Mouse (Mus musculus): ENCODE data around the gene Stoml2. TPM values are rescaled to one million over a fixed set of nuclear protein-coding genes. Genes with fewer than 3 reads are reported as not detected.

The Stoml2 gene
- polyA plus RNA-seq, 1 experiment from 2014 or later = 222 TPM

DNA sequence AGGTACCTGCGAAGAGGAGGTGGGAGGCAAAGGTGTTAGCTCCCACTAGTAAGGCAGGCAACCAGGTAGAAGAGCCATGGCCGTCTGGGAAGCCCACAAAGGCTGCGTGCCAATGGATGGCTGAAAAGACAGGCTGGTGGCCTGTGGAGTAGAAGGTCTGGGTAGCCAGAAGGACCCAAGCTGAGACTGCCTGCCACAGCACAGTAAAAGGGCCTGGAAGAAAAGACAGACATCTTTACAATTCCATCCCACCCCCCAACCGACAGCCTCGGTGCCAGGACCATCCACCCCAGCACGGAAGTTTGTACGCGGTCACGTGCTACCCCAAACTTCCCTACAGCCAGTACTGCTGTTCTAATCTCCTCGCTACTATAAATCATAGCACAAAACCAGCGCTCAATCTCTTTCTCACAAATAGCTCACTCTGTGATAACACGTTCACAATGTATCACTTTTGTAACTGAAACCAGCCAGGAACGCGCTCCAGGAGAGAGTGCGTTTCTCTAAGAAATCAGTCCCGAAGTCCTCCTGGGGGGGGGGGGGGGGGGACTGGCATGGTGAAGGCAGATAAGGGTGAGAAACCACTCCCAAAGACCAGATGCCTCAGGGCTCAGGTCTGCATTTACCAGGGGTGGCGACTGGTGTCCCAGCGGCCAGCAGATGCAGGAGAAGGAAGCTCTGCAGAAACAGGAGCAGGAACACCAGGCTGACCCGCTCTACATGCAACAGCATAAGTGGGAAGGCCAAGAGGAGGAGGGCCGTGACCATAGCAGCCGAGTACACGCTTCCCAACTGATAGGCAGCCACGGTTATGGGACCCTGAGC lies 11.7 kb downstream of the Stoml2 start:
- Histone ChIP-seq H3K36me3 (ENCODE audit: control insufficient read depth, insufficient read depth, low read length) (peaks cover 75% of the 10 kb centered on the region), H3K9me3 (ENCODE audit: control insufficient read depth, low read length) (no peaks in the 10 kb centered on the region), H3K4me1 (ENCODE audit: control insufficient read depth, insufficient read depth, low read length) (peaks cover 11% of the 10 kb centered on the region), H3K4me2 (ENCODE audit: low read length) (no peak overlapping the region), H3K9ac (replicated peaks; ENCODE audit: low read length) (no peak overlapping the region), H3K27me3 (ENCODE audit: control insufficient read depth, insufficient read depth, low read length) (no peaks in the 10 kb centered on the region), H3K27ac (replicated peaks; ENCODE audit: low read depth, low read length) (no peak overlapping the region), H3K4me3 (replicated peaks; ENCODE audit: low read depth, low read length) (no peak overlapping the region)
- ATAC-seq (ENCODE audit: low FRiP score, low TSS enrichment) = no peak
- no peak for DNase-seq
- 94% methylated on average over 23 of the region's 23 CpGs for WGBS

DNA sequence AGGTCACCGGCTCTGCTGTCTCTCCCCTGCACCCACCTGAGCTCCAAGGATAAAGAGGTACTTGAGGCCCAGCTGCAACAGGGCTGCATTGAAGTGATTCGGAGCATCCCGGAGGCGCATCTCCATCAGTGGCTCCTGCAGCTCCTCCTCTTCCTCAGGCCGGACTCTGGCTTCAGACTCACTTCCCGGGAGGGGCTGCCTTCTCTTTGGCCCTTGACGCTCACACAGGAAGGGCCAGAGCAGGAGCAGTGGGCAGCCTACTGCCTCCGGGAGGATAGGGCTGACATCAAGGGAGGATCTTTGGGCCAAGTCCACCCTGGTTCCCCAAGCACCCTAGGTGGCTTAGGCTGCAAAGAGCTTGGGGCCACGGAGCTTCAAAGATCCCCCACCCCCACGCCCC lies 12.3 kb downstream of the Stoml2 start:
- H3K9me3 ChIP-seq (ENCODE audit: control insufficient read depth, low read length) = no peaks in the 10 kb centered on the region
- no peak overlapping the region for H3K27ac ChIP-seq (replicated peaks; ENCODE audit: low read depth, low read length)
- no peaks in the 10 kb centered on the region for H3K27me3 ChIP-seq (ENCODE audit: control insufficient read depth, insufficient read depth, low read length)
- WGBS = 93% methylated on average over 10 of the region's 10 CpGs
- DNase-seq = no peak
- H3K4me1 ChIP-seq (ENCODE audit: control insufficient read depth, insufficient read depth, low read length) = peaks cover 4% of the 10 kb centered on the region; the same call in 1 of the 2 replicates
- H3K9ac ChIP-seq (replicated peaks; ENCODE audit: low read length) = no peak overlapping the region
- ATAC-seq (ENCODE audit: low FRiP score, low TSS enrichment) = no peak
- H3K4me2 ChIP-seq (ENCODE audit: low read length) = no peak overlapping the region
- H3K4me3 ChIP-seq (replicated peaks; ENCODE audit: low read depth, low read length) = no peak overlapping the region
- peaks cover 75% of the 10 kb centered on the region for H3K36me3 ChIP-seq (ENCODE audit: control insufficient read depth, insufficient read depth, low read length)

GRCm38 (mm10) chr4:43018156-43018555 lies 13.4 kb downstream of the Stoml2 start:
- no peaks in the 10 kb centered on the region for H3K27me3 ChIP-seq (ENCODE audit: control insufficient read depth, insufficient read depth, low read length)
- no peaks in the 10 kb centered on the region for H3K4me1 ChIP-seq (ENCODE audit: control insufficient read depth, insufficient read depth, low read length)
- H3K27ac ChIP-seq (replicated peaks; ENCODE audit: low read depth, low read length) = no peak overlapping the region
- 97% methylated on average over 4 of the region's 4 CpGs for WGBS
- H3K36me3 ChIP-seq (ENCODE audit: control insufficient read depth, insufficient read depth, low read length) = peaks cover 67% of the 10 kb centered on the region
- no peaks in the 10 kb centered on the region for H3K9me3 ChIP-seq (ENCODE audit: control insufficient read depth, low read length)
- no peak for DNase-seq
- ATAC-seq (ENCODE audit: low FRiP score, low TSS enrichment) = no peak
- H3K9ac ChIP-seq (replicated peaks; ENCODE audit: low read length) = no peak overlapping the region
- H3K4me3 ChIP-seq (replicated peaks; ENCODE audit: low read depth, low read length) = no peak overlapping the region
- no peak overlapping the region for H3K4me2 ChIP-seq (ENCODE audit: low read length)

- Histone ChIP-seq H3K27ac (replicated peaks; ENCODE audit: low read depth, low read length) (no peak overlapping the region), H3K9me3 (ENCODE audit: control insufficient read depth, low read length) (no peaks in the 10 kb centered on the region), H3K9ac (replicated peaks; ENCODE audit: low read length) (no peak overlapping the region), H3K36me3 (ENCODE audit: control insufficient read depth, insufficient read depth, low read length) (peaks cover 6% of the 10 kb centered on the region; the same call in 1 of the 2 replicates), H3K4me2 (ENCODE audit: low read length) (no peak overlapping the region), H3K4me1 (ENCODE audit: control insufficient read depth, insufficient read depth, low read length) (peaks cover 8% of the 10 kb centered on the region), H3K4me3 (replicated peaks; ENCODE audit: low read depth, low read length) (no peak overlapping the region), H3K27me3 (ENCODE audit: control insufficient read depth, insufficient read depth, low read length) (no peaks in the 10 kb centered on the region)
- no peak for DNase-seq
- 98% methylated on average over 1 of the region's 1 CpGs for WGBS
- no peak for ATAC-seq (ENCODE audit: low FRiP score, low TSS enrichment)
Measured at GRCm38 (mm10) chr4:43012091-43012490, 19.4 kb downstream of the Stoml2 start.

DNA sequence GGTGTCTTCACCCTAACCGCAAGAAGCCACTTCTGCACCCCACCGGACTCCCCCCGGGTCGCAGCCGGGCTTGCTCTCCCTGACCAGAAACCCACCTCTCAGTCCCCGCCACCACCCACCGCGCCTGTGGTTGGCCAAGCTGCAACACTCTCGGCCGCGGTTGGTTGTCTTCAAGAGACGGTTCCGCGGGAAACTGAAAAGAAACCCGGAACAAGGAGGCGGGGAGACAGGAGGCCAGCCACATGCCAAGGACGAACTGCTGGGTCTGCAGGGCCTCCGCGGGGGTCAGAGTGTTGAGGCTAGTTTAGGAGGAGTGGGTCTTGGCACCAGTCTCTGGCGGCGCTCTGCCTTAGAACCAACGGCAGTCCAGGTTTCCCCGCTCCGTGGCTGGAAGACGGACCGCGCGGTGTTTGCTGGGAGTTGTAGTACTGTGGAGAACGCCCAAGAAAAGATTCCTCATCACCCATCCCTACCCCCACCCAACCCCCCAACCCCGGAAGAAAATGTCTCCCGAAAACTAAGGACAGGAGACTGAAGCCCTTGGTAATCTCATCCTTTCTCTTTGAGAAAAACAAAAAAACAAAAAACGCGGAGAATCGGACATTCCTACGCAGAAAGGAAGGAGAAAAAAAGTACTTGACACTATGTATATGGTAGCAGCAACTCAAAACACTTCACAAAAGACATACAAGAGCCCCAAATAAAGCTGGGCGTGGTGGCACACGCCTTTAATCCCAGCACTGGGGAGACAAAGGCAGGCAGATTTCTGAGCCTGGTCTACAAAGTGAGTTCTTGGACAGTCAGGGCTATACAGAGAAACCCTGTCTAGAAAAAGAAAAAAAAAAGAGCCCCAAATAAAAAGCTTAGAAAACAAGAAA lies 21.1 kb downstream of the Stoml2 start, which contains the start of gene Fancg:
Fancg (minus strand) TSS at position 346 of the 878 bp plus-strand sequence.
- Histone ChIP-seq H3K4me2 (ENCODE audit: low read length) (peak within 1 kb of the TSS; percentile 91), H3K9ac (replicated peaks; ENCODE audit: low read length) (peak within 1 kb of the TSS; percentile 60), H3K36me3 (ENCODE audit: control insufficient read depth, insufficient read depth, low read length) (no peaks in the 10 kb centered on the region), H3K4me3 (replicated peaks; ENCODE audit: low read depth, low read length) (peak within 1 kb of the TSS; percentile 70), H3K4me1 (ENCODE audit: control insufficient read depth, insufficient read depth, low read length) (peaks cover 8% of the 10 kb centered on the region), H3K9me3 (ENCODE audit: control insufficient read depth, low read length) (no peaks in the 10 kb centered on the region), H3K27me3 (ENCODE audit: control insufficient read depth, insufficient read depth, low read length) (no peaks in the 10 kb centered on the region), H3K27ac (replicated peaks; ENCODE audit: low read depth, low read length) (no peak within 1 kb of the TSS; the same call in 1 of the 2 replicates)
- WGBS = under 1% methylated on average over 37 of the region's 37 CpGs
- DNase-seq = peak; percentile 90
- ATAC-seq (ENCODE audit: low FRiP score, low TSS enrichment) = peak; percentile 89

DNA sequence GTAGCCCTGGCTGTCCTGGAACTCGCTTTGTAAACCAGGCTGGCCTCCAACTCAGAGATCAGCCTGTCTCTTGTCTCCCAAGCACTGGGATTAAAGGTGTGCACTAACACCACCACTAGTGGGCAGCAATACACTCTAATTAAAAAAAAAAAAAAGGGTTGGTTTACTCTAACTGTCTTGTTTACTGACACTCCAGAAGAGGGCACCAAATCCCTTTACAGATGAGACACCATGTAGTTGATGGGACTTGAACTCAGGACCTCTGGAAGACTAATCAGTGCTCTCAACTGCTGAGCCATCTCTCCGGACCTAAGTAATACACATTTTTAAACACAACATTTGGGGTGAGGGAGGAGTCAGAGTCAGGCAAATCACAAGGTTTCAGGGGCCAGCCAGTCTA lies 25.7 kb downstream of the Stoml2 start:
- H3K9ac ChIP-seq (replicated peaks; ENCODE audit: low read length) = no peak overlapping the region
- DNase-seq (peak; percentile 26), ATAC-seq (ENCODE audit: low FRiP score, low TSS enrichment) (no peak)
- H3K4me2 ChIP-seq (ENCODE audit: low read length) = no peak overlapping the region
- H3K27me3 ChIP-seq (ENCODE audit: control insufficient read depth, insufficient read depth, low read length) = no peaks in the 10 kb centered on the region
- H3K27ac ChIP-seq (replicated peaks; ENCODE audit: low read depth, low read length) = no peak overlapping the region
- WGBS = 55% methylated on average over 2 of the region's 2 CpGs
- no peaks in the 10 kb centered on the region for H3K9me3 ChIP-seq (ENCODE audit: control insufficient read depth, low read length)
- peaks cover 14% of the 10 kb centered on the region for H3K4me1 ChIP-seq (ENCODE audit: control insufficient read depth, insufficient read depth, low read length)
- 0 out of 2 replicates have a peak, but pooled peaks cover 2% of the 10 kb centered on the region for H3K36me3 ChIP-seq (ENCODE audit: control insufficient read depth, insufficient read depth, low read length)
- no peak overlapping the region for H3K4me3 ChIP-seq (replicated peaks; ENCODE audit: low read depth, low read length)

DNA sequence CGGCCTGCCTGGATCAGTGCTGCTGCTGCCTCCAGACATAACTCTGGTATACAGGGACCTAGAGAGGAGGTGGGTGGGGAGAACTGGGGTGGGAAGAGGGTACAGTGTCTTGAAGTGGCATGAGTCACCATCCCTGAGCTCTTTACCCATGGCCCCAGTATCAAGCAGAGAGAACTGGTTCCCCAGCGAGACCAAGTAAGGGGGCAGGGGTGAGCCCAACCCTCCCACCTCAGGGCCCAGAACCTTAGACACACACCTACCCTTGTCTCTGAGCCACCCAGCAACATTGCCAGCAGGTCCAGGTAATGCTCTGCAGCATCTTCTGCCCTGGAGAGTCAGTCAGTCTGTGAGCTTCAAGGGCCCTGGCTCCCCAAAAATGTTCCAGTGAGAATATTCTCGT lies 26.6 kb downstream of the Stoml2 start:
- Histone ChIP-seq H3K9ac (replicated peaks; ENCODE audit: low read length) (no peak overlapping the region), H3K27me3 (ENCODE audit: control insufficient read depth, insufficient read depth, low read length) (no peaks in the 10 kb centered on the region), H3K4me2 (ENCODE audit: low read length) (no peak overlapping the region), H3K27ac (replicated peaks; ENCODE audit: low read depth, low read length) (no peak overlapping the region), H3K9me3 (ENCODE audit: control insufficient read depth, low read length) (no peaks in the 10 kb centered on the region), H3K4me3 (replicated peaks; ENCODE audit: low read depth, low read length) (no peak overlapping the region), H3K4me1 (ENCODE audit: control insufficient read depth, insufficient read depth, low read length) (peaks cover 14% of the 10 kb centered on the region), H3K36me3 (ENCODE audit: control insufficient read depth, insufficient read depth, low read length) (0 out of 2 replicates have a peak, but pooled peaks cover 2% of the 10 kb centered on the region)
- no peak for ATAC-seq (ENCODE audit: low FRiP score, low TSS enrichment)
- WGBS = 90% methylated on average over 3 of the region's 3 CpGs
- no peak for DNase-seq

GRCm38 (mm10) chr4:43002756-43003439 lies 28.6 kb downstream of the Stoml2 start:
- ATAC-seq (ENCODE audit: low FRiP score, low TSS enrichment) = no peak
- Histone ChIP-seq H3K27me3 (ENCODE audit: control insufficient read depth, insufficient read depth, low read length) (no peaks in the 10 kb centered on the region), H3K9ac (replicated peaks; ENCODE audit: low read length) (no peak overlapping the region), H3K4me1 (ENCODE audit: control insufficient read depth, insufficient read depth, low read length) (peaks cover 18% of the 10 kb centered on the region), H3K4me2 (ENCODE audit: low read length) (no peak overlapping the region), H3K4me3 (replicated peaks; ENCODE audit: low read depth, low read length) (no peak overlapping the region), H3K9me3 (ENCODE audit: control insufficient read depth, low read length) (no peaks in the 10 kb centered on the region), H3K36me3 (ENCODE audit: control insufficient read depth, insufficient read depth, low read length) (0 out of 2 replicates have a peak, but pooled peaks cover 2% of the 10 kb centered on the region), H3K27ac (replicated peaks; ENCODE audit: low read depth, low read length) (no peak overlapping the region)
- WGBS = 81% methylated on average over 12 of the region's 12 CpGs
- no peak for DNase-seq
